Mouse (Mus musculus) heart, adult 2 months (tissue): ENCODE results near the gene Dnah8.

Experiments used
- CTCF ChIP-seq: fragments of 200-600 bp; IDR thresholded peaks from 2 replicates; pipeline ENCODE4 v1.8.1; 2022; ENCODE audit warnings: antibody characterized with exemption, mild to moderate bottlenecking, moderate library complexity
- EP300 ChIP-seq: fragments of 200-500 bp; IDR thresholded peaks from 2 replicates; pipeline ENCODE4 v1.6.1; 2011; ENCODE audit warnings: low read depth, low read length, control low read depth; ENCODE audit not compliant: insufficient read depth
- POLR2A ChIP-seq: fragments of 200-500 bp; IDR thresholded peaks from 2 replicates; pipeline ENCODE4 v1.6.1; 2011; ENCODE audit warnings: mild to moderate bottlenecking, low read depth, low read length, control low read depth; ENCODE audit not compliant: insufficient read depth

- TF ChIP-seq CTCF (no peak), POLR2A (no peak), EP300 (no peak)
These were observed 224.7 kb downstream of the Dnah8 start for GRCm38 (mm10) chr17:30848804-30849203.
